Mouse (Mus musculus) midbrain, embryonic 10.5 days (tissue): ENCODE measurements around the gene Itga10. TPM values are rescaled to one million over a fixed set of nuclear protein-coding genes. Genes with fewer than 3 reads are reported as not detected.
"Not testable (repeated sequence)": the region's sequence is repeated elsewhere in the genome, so short reads cannot be mapped to it uniquely, and the experiment has no call there.

Source experiments
- DNase-seq: peaks from one replicate; pipeline ENCODE4 v3.0.0-alpha.2; 2017; ENCODE audit warnings: low spot score
- H3K27ac ChIP-seq: fragments of 300-500 bp; sonication (generic); replicated peaks from 2 replicates; pipeline ENCODE4 v1.5.1; 2016; ENCODE audit warnings: mild to moderate bottlenecking
- H3K27me3 ChIP-seq: fragments of 300-500 bp; sonication (generic); 2 replicates; pipeline ENCODE4 v1.6.1; 2016; ENCODE audit warnings: low read depth, mild to moderate bottlenecking; ENCODE audit not compliant: poor library complexity, severe bottlenecking
- H3K36me3 ChIP-seq: fragments of 300-500 bp; sonication (generic); 2 replicates; pipeline ENCODE4 v1.6.1; 2016; ENCODE audit warnings: mild to moderate bottlenecking, moderate library complexity
- H3K4me1 ChIP-seq: fragments of 300-500 bp; sonication (generic); 2 replicates; pipeline ENCODE4 v1.6.1; 2016
- H3K4me3 ChIP-seq: fragments of 300-500 bp; sonication (generic); 2 replicates; pipeline ENCODE4 v1.5.1; 2016; ENCODE audit warnings: mild to moderate bottlenecking, moderate library complexity
- H3K9me3 ChIP-seq: fragments of 300-500 bp; sonication (generic); replicated peaks from 2 replicates; pipeline ENCODE4 v1.6.1; 2016; ENCODE audit warnings: mild to moderate bottlenecking
- WGBS: fragments of 180-500 bp; shearing (Covaris S2); methylation state at CpG from one replicate; pipeline ENCODE4 v1.1.7; 2016; 5-methylcytosine and 5-hydroxymethylcytosine counted together
- polyA plus RNA-seq: library from polyadenylated mRNA; unstranded; fragments of >200 nt; fragmentation: Nextera tagmentation; extraction: Ambion mirVana; gene quantifications from 2 replicates; pipeline ENCODE4 v1.2.1, GENCODE M21; 2016

Itga10 gene
- polyA plus RNA-seq, 1 experiment from 2014 or later, result 0.64 TPM

- Histone ChIP-seq H3K9me3 (no peaks in the 10 kb centered on the region), H3K4me1 (peaks cover 31% of the 10 kb centered on the region), H3K36me3 (peaks cover 57% of the 10 kb centered on the region), H3K27me3 (no peaks in the 10 kb centered on the region), H3K4me3 (no peak overlapping the region), H3K27ac (no peak overlapping the region)
- 77% methylated on average over 1 of the region's 1 CpGs for WGBS
- DNase-seq, result peak; percentile 54
Measured at GRCm38 (mm10) chr3:96639219-96639618, 6.2 kb upstream of the Itga10 start.

- WGBS, result 77% methylated on average over 3 of the region's 3 CpGs
- no peak overlapping the region for H3K27ac ChIP-seq
- H3K27me3 ChIP-seq, result no peaks in the 10 kb centered on the region
- H3K9me3 ChIP-seq, result no peaks in the 10 kb centered on the region
- peaks cover 25% of the 10 kb centered on the region for H3K36me3 ChIP-seq
- DNase-seq, result no peak
- no peak overlapping the region for H3K4me3 ChIP-seq
- no peaks in the 10 kb centered on the region for H3K4me1 ChIP-seq
Measured at GRCm38 (mm10) chr3:96647365-96647764, 2.0 kb downstream of the Itga10 start.

GRCm38 (mm10) chr3:96660901-96661300 is 15.5 kb downstream of the Itga10 start:
- no peak overlapping the region for H3K27ac ChIP-seq
- H3K27me3 ChIP-seq, result peaks cover 4% of the 10 kb centered on the region; the same call in 1 of the 2 replicates
- H3K36me3 ChIP-seq, result 0 out of 2 replicates have a peak, but pooled peaks cover 2% of the 10 kb centered on the region
- H3K4me1 ChIP-seq, result peaks cover 15% of the 10 kb centered on the region
- no peaks in the 10 kb centered on the region for H3K9me3 ChIP-seq
- no peak overlapping the region for H3K4me3 ChIP-seq
- DNase-seq, result no peak
- 84% methylated on average over 2 of the region's 2 CpGs for WGBS

GRCm38 (mm10) chr3:96662731-96663316 is 17.4 kb downstream of the Itga10 start:
- Histone ChIP-seq H3K27me3 (peaks cover 4% of the 10 kb centered on the region; the same call in 1 of the 2 replicates), H3K4me3 (peak overlapping the region; percentile 42), H3K27ac (peak overlapping the region; percentile 68)

GRCm38 (mm10) chr3:96663432-96664239 is 18.3 kb downstream of the Itga10 start:
- Histone ChIP-seq H3K4me3 (peak overlapping the region; percentile 42), H3K27ac (peak overlapping the region; percentile 68), H3K27me3 (peaks cover 4% of the 10 kb centered on the region; the same call in 1 of the 2 replicates), H3K36me3 (0 out of 2 replicates have a peak, but pooled peaks cover 2% of the 10 kb centered on the region), H3K9me3 (no peaks in the 10 kb centered on the region), H3K4me1 (peaks cover 15% of the 10 kb centered on the region)
- peak; percentile 84 for DNase-seq
- 6% methylated on average over 18 of the region's 18 CpGs for WGBS

More at GRCm38 (mm10) chr3:96662731-96663316, 17.4 kb downstream of the Itga10 start:
- 48% methylated on average over 8 of the region's 8 CpGs for WGBS
- no peaks in the 10 kb centered on the region for H3K9me3 ChIP-seq
- H3K4me1 ChIP-seq, result peaks cover 15% of the 10 kb centered on the region
- no peak for DNase-seq
- 0 out of 2 replicates have a peak, but pooled peaks cover 2% of the 10 kb centered on the region for H3K36me3 ChIP-seq

- not testable (repeated sequence) for DNase-seq, H3K36me3 ChIP-seq, H3K27ac ChIP-seq, H3K4me3 ChIP-seq, H3K9me3 ChIP-seq
- peaks cover 29% of the 10 kb centered on the region for H3K4me1 ChIP-seq
- H3K27me3 ChIP-seq, result peaks cover 15% of the 10 kb centered on the region
- WGBS, result 91% methylated on average over 7 of the region's 7 CpGs
Measured at GRCm38 (mm10) chr3:96665732-96666363, 20.5 kb downstream of the Itga10 start.

- H3K4me1 ChIP-seq, result peaks cover 29% of the 10 kb centered on the region
- H3K4me3 ChIP-seq, result no peak overlapping the region
- no peak overlapping the region for H3K27ac ChIP-seq
- no peak for DNase-seq
- WGBS, result 93% methylated on average over 5 of the region's 5 CpGs
- H3K27me3 ChIP-seq, result peaks cover 26% of the 10 kb centered on the region
- no peaks in the 10 kb centered on the region for H3K9me3 ChIP-seq
- H3K36me3 ChIP-seq, result no peaks in the 10 kb centered on the region
Measured at GRCm38 (mm10) chr3:96666916-96667315, 21.5 kb downstream of the Itga10 start.

GRCm38 (mm10) chr3:96667316-96667715 is 21.9 kb downstream of the Itga10 start:
- Histone ChIP-seq H3K27me3 (peaks cover 26% of the 10 kb centered on the region), H3K4me3 (no peak overlapping the region), H3K9me3 (no peaks in the 10 kb centered on the region), H3K36me3 (no peaks in the 10 kb centered on the region), H3K4me1 (peaks cover 29% of the 10 kb centered on the region), H3K27ac (no peak overlapping the region)
- DNase-seq, result no peak
- 47% methylated on average over 1 of the region's 1 CpGs for WGBS

GRCm38 (mm10) chr3:96668424-96669067 is 23.2 kb downstream of the Itga10 start:
- Histone ChIP-seq H3K9me3 (no peaks in the 10 kb centered on the region), H3K4me1 (peaks cover 18% of the 10 kb centered on the region), H3K36me3 (no peaks in the 10 kb centered on the region), H3K4me3 (no peak overlapping the region), H3K27me3 (peaks cover 26% of the 10 kb centered on the region), H3K27ac (no peak overlapping the region)
- DNase-seq, result no peak
- 95% methylated on average over 5 of the region's 5 CpGs for WGBS

- Histone ChIP-seq H3K4me3 (peak within 1 kb of the TSS; percentile 56), H3K36me3 (no peaks in the 10 kb centered on the region), H3K27ac (0 out of 2 replicates have a peak within 1 kb of the TSS, but pooled peaks have one; percentile 33), H3K9me3 (no peaks in the 10 kb centered on the region), H3K27me3 (peaks cover 22% of the 10 kb centered on the region), H3K4me1 (peaks cover 18% of the 10 kb centered on the region)
- peak; percentile 85 for DNase-seq
- 5% methylated on average over 33 of the region's 35 CpGs for WGBS
Measured at GRCm38 (mm10) chr3:96669727-96670468, 24.5 kb downstream of the Itga10 start, which contains the start of gene Ankrd35. Gene Ankrd35 (plus strand): TSS chr3:96670131.

- Histone ChIP-seq H3K36me3 (no peaks in the 10 kb centered on the region), H3K9me3 (no peaks in the 10 kb centered on the region), H3K27me3 (peaks cover 22% of the 10 kb centered on the region), H3K4me3 (no peak overlapping the region), H3K27ac (no peak overlapping the region), H3K4me1 (peaks cover 18% of the 10 kb centered on the region)
- 92% methylated on average over 5 of the region's 5 CpGs for WGBS
- DNase-seq, result no peak
Measured at GRCm38 (mm10) chr3:96671519-96671918, 26.1 kb downstream of the Itga10 start.

- Histone ChIP-seq H3K9me3 (no peaks in the 10 kb centered on the region), H3K27me3 (peaks cover 29% of the 10 kb centered on the region), H3K4me3 (no peak overlapping the region), H3K27ac (no peak overlapping the region), H3K36me3 (no peaks in the 10 kb centered on the region), H3K4me1 (peaks cover 18% of the 10 kb centered on the region)
- DNase-seq, result no peak
- WGBS, result 80% methylated on average over 4 of the region's 4 CpGs
Measured at GRCm38 (mm10) chr3:96673514-96673913, 28.1 kb downstream of the Itga10 start.
